Mouse (Mus musculus): ENCODE data around the gene Nfkbib.

DNA sequence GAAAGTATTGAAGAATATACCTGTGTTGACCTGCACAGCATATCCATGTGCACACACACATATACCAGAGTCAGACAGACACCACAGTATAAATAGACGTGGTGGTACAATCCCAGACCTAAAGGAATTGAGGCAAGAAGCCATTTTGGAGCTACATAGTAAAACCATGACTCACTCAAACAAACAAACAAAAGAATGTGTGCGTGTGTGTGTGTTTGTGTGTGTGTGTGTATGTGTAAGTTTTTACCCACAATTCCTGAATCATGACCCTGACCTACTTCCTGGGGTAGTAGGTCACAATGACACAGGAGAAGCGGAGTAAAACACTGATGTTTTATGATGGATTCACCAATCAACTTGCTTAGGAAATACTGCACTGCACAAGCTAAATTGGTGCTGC lies 34.1 kb upstream of the Nfkbib start:
- TF ChIP-seq POLR2A (IDR thresholded peaks at IDR 0.05; ENCODE audit: low read depth, low read length) (no peak), CTCF (IDR thresholded peaks at IDR 0.05; ENCODE audit: borderline replicate concordance, insufficient read depth, low read length) (no peak)

Measured in embryonic fibroblast, embryonic 13.5 days (primary cell).